Mouse (Mus musculus): ENCODE measurements at regions not wholly inside any gene's neighbourhood (a gene's known extent, or its start where the extent isn't known, plus 50 kb on each side); places are given as distances from the start of the nearest gene placed in this dataset.

DNA sequence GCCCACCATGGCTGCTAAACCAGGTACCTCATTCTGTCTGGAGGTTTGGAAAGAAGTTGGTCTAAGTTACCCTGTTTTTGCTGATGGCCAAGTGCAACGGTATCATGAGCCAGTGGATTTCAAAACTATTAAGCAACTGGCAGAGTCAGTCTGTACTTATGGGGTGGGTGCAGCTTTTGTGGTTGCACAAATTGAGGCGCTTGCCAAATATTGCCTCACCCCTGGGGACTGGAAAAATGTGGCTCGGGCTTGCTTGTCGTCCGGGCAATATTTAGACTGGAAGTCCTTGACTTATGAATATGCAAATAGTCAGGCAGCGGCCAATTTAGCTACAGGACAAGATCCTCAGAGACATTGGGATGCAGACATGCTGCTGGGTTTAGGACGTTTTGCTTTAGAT lies 110.2 kb downstream of the Olfr164 start:
- DNase-seq (ENCODE audit: low spot score in 2 of 2), result no peak

DNA sequence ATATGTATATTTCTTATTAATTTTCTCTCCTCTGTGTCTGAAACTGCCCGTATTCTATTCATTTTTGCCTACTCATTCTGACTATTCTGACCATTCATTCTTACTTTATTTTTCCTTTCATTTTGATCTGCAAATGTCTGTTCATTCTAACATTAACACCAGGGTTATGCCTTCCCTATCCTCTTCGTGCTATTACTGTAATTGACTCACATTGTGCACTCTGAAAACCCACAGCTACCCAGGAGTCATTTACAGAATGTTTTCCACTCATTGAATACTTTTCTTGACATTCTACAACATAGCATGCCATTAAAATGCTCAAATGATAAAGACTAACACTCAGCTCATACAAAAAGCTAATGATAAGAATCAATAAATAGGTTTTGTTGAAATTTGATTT lies 112.9 kb downstream of the Olfr164 start:
- DNase-seq (ENCODE audit: low spot score in 2 of 2), result no peak

- peak in 1 of 2 experiments; percentile 54 for DNase-seq (ENCODE audit: low spot score in 2 of 2)
Measured at GRCm38 (mm10) chr16:19199724-19200544, 113.9 kb downstream of the Olfr164 start.

DNA sequence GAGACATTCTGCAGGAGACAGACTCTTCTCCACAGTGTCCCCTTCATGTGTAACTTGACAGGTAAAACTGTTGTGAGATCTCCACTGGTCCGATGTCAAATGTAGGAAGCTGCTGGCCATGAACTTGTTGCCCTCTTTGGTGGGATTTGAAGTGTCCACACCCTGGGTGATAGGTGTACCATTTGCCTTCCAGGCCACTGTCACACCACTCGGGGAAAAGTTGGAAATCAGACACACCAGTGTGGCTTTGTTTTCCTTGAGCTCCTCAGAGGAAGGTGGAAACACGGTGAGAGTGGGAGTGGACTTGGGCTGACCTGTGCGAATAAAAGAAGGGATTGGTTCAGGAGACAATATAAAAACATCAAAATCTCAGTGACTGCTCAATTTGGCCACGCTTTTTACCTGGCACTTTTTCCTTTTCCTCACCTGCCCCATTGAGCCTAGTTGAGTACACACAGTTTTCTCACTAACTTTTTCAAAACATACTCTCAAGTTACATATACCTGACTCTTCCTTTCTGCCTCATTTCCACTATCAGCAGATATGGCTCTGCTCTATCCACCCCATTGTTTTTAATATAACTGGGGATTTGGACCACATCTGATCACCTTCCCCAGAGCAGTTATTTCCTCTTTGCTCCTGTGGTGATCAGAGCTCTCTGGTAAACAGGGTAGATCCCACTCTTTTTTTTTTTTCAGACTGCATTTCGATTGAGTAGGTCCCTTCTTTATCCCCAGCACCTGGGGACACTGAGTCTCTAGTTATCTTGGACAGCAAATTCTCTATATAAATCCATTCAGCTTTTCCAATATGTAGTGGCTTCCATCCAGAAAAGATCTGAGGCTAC lies 115.1 kb downstream of the Olfr164 start:
- DNase-seq (ENCODE audit: low spot score in 2 of 2), result peak in 1 of 2 experiments; percentile 7

DNA sequence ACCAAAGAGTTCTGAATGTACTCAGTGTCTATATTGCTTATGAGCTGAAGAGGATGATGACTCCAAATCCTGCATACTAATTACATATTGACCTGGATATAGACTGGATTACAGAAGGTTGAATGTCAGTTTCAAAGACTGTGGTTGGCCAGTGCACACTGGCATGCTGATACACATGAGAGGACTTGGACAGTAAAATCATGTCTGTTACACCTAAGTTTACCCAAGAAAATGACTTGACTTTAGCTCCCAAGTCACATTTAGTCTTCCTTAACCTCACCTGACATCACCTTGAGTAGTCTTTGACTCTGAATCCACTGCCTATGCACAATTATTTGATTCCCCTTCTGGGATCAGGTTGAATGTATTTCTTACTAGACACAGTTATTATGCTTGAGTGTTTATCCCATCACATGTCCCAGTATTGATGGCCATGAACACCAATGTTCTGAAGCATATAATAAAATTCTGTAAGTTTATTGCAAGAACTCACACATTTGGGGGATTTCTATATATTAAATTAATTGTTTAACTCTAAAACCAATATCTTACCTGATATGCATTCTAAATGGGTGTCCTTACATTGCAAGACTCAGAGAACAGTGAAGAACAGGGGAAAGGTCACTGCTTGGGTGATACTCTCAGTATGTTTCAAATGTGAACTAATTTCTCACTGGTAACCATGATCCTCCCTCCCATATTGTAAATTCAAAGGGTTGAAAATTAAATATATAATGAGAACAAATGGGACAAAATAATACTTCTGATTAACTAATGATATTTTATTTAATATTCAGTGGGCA lies 116.0 kb downstream of the Olfr164 start:
- DNase-seq (ENCODE audit: low spot score in 2 of 2), result no peak

DNA sequence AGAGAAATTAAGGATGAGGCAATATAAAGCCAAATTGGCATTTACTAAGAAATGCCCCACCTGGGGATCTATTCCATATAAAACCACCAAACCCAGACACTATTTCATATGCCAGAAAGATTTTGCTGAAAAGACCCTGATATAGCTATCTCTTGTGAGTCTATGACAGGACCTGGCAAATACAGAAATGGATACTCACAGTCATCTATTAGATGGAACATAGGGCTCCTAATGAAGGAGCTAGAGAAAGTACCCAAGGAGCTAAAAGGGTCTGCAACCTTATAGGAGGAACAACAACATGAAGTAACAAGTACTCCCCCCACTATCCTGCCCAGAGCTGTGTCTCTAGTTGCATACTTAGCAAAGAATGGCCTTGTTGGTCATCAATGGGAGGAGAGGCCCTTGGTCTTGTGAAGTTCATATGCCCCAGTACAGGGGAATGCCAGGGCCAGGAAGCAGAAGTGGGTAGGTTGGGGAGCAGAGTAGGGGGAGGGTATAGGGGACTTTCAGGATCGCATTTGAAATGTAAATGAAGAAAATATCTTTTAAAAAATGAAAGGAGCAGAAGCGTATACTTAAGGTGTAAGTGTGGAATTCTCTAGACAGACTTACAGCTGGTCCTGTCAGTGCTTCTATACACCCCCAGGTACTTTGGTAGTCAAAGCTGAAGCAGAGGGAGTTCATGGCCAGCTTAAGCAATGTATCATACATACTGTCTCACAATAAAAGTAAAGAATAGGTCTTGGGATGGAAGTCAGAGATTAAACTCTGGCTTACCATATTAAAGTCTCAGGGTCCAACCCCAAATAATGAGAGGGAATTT lies 128.2 kb downstream of the Olfr164 start:
- no peak for DNase-seq (ENCODE audit: low spot score in 2 of 2)

- peak in 1 of 2 experiments; percentile 76 for DNase-seq (ENCODE audit: low spot score in 2 of 2)
Measured at GRCm38 (mm10) chr16:19179214-19180010, 134.5 kb downstream of the Olfr164 start.

GRCm38 (mm10) chr16:19153046-19153445 lies 160.8 kb downstream of the Olfr164 start:
- peak in 1 of 2 experiments; percentile 34 for DNase-seq (ENCODE audit: low spot score in 2 of 2)

- DNase-seq (ENCODE audit: low spot score in 2 of 2), result peak in 1 of 2 experiments; percentile 64
Measured at GRCm38 (mm10) chr16:19152465-19152864, 161.4 kb downstream of the Olfr164 start.

- no peak for DNase-seq (ENCODE audit: low spot score in 2 of 2)
Measured at GRCm38 (mm10) chr16:19151110-19151509, 162.8 kb downstream of the Olfr164 start.

GRCm38 (mm10) chr16:19150582-19150981 lies 163.3 kb downstream of the Olfr164 start:
- DNase-seq (ENCODE audit: low spot score in 2 of 2), result no peak

GRCm38 (mm10) chr16:19146290-19146983 lies 167.4 kb downstream of the Olfr164 start:
- peak in 1 of 2 experiments; percentile 79 for DNase-seq (ENCODE audit: low spot score in 2 of 2)
